Mouse (Mus musculus): ENCODE data around the gene Pus10.

The Pus10 gene

DNA sequence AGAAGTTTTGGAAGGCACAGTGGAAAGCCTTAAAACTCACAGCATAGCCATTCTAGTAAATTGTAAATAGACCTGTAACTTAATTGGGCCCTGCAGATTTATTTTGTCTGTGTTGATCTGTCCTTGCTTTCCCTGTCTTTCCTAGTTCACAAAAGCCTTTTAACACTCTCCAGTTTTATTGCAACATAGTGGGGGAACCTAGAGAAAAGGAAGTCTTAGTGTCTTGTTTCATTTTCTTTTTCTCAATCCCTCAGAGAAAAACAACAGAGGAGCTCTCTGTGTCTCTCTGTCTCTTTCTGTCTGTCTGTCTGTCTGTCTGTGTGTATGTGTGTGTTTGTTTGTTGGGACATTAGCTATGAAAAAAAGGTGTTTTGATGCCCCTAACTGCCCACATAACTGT, 30.4 kb downstream of the Pus10 start:
- DNase-seq (ENCODE audit: low spot score) = no peak

DNA sequence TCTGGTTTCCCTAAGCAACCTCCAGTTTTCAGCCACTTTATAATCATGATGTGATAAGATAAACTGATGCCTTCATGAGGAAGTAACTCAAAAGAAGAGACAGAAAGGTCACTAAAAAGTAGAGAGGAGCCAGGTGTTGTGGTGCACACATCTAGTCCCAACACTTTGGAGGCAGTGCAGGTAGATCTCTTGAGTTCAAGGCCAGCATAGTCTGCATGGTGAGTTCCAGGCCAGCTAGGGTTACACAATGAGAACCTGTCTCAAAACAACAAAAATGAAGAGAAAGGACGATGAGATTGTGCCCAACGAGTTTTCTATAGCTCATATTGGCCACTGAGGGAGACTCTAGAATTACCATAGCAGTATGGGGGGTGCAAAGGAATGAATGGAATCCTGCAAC, 33.1 kb downstream of the Pus10 start:
- DNase-seq (ENCODE audit: low spot score) = no peak

DNA sequence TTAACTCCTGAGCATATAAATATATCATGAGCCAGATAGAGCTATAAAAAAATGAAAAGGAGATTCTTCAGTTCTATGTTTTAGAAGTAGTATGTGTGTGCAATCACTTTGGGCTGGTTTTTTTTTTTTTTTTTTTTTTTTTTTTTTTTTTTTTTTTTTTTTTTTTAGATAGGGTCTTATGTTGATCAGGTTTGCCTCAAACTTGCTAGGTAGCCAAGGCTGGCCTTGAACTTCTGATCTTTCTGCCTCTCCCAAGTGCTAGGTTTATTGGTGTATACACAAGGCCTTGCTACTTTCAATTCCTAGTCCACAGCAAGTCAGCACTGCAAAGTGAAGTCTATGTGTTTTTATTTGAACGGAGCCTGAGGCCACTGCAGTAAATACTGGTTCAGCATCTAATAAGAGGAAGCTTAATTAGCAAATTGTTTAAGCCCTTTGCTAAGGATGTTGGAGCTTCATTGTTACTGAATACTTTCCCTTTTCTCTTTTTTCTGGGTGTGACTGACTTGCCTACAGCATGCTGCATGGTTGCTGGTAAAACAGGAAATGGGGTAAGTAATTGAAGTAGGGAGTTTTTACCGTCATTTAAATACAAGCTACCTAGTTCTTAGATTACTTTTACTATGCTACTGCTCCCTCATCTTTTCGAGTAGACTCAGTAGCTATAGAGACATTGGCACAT, 34.1 kb downstream of the Pus10 start:
- DNase-seq (ENCODE audit: low spot score) = no peak

DNA sequence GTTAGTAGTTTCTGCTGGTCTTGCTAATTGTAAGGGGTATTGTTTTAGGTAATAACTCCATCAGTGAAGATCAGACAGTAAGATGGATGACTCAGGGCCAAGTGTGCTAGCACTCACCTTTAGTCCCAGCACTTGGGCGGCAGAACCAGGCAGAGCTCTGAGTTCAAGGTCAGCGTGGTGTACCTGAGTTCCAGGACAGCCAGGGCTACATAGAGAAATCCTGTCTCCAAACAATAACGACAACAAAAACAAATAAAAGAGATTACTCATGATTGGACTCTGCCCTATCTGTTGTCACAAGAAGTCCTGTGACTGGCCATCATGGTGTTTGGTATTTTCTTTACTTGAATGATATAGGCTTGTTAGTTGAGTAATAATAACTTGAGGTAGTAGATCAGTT, 36.4 kb downstream of the Pus10 start:
- DNase-seq (ENCODE audit: low spot score) = no peak

DNA sequence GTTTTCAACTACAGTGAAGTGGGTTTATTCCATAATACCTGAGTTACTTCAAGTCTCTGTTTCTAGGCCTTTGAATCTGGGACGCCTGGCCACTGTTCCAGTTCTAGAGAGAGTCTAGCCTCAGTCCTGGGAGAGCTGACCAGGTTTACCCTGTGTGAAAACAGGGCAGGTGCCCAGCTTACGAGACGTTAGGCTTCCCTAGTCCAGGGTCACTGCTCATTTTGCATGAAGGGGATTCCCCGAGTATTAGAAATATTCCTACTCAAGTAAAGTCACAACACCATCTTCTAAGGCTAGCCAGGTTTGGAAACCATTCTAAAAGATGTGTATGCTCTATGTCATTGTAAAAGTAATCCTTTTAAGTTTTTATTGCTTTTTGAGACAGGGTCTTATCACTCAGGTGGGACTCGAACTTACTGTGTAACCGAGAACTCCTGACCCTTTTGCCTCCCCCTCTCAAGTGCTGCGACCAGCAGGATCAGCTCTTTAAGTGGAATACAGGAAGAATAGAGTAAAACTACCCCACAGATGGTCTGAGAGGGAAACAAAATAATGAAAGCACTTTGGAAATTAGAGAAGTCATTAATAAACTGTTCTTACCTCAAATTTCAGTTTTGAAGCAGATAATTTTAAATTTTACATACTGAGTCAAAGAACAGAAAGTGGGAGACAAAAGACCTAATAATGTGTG, 39.3 kb downstream of the Pus10 start:
- no peak for DNase-seq (ENCODE audit: low spot score)

DNA sequence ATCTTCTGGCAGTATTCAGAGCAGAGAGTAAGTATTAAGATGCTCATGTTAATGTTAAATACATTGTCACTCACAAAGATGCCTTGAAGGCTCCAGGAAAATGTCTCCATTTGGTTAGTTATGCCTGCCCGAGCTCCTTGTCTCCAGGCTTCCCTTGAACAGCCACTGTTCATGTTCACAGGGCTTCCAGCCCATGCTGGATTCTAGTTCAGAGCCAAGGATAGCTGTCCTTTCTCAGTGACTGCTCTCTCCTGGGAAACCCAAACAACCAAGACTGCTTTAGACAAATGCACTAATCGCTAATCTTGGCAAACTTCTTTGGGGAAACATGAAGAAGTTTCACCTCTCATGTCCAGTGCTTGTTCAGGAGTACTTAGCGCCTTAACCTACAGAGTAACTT, 46.8 kb downstream of the Pus10 start:
- no peak for DNase-seq (ENCODE audit: low spot score)

DNA sequence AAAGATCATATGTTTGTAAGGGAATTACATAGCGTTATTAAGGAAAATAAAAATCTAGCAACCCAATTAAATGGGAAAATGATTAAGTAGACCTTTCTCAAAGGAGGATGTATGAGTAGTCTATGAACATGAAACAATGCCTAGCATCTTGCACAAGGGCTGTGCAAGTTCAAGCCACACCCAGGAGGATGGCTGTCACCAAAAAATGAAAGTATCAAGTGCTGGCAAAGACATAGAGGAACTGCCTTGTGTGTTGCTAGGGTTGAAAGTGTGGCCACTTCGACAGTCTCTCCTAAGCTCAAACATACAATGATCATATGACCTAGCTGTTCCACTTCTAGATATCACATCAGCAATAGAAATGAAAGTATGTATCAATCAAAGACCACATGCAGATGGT, 53.4 kb downstream of the Pus10 start:
- no peak for DNase-seq (ENCODE audit: low spot score)

DNA sequence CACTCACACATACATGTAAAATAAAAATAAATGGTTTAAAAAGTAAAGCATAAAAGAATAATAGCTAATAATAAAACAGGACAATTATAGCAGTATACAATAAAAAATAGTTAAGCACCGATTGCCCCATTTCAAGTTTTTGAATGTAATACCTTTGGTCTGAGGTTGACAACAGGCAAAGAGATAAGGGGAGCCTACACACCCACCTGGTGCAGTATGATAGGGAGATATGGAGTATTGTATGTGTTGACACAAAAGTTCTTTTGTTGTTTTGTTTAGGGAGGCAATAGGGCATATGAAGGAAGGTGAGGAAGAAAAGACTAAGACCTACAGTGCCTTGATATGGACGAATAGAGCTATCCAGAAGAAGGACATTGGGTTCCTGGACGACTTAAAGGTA, 54.4 kb downstream of the Pus10 start:
- DNase-seq (ENCODE audit: low spot score) = no peak

DNA sequence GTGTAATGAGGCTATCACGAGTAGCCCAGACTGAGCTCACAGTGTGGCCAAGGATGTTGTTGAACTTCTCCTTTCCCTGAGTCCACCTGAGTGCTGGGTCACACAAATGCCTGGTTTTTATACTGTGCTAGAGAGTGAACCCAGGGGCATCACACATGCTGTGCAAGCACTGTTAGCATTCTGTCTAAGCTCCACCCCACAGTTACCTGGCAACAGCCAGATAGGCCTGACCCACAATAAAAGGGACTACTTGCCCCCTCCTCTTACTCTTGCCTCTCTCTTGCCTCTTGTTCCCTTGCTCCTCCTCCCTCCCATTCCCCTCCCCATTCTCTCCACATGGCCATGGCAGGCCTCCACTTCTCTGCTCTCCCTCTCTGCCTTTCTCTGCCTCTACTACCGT, 56.9 kb downstream of the Pus10 start:
- DNase-seq (ENCODE audit: low spot score) = no peak

DNA sequence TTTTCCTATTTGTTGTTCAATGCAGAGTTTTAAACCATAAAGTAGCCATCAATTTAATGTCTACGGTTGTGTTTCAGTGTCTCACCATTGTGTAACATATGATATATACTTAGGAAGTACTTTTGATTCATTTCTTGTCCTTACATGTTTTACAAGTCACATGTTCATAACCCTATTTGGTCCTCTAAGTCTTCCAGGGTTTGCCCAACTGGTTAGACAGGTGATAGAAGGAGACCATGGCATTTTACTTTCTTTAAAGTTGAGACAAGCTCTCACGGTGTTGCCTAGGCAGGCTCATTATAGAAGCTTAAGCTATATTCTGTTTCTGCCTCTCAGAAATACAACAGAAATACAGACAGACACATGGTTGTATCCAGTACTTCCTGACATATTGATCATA, 60.4 kb downstream of the Pus10 start:
- no peak for DNase-seq (ENCODE audit: low spot score)

DNA sequence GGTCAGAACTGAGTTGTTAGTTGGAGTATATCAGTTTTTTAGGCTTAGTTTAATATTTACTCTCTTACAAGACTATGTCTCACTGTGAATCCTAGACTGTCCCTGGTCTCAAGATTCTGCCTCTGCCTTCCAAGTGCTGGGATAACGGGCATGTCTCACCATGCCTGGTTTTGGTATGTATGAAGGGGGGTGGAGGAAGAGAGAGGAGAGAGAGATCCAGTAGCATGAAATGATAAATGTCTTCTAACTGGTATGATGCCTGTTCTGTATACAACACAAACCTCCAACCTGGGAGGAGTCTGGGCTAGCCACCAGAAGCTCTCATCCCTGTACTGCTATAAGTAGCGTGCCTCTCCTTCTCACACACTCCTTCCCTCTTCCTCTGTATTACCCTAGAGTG, 61.0 kb downstream of the Pus10 start:
- DNase-seq (ENCODE audit: low spot score) = no peak

DNA sequence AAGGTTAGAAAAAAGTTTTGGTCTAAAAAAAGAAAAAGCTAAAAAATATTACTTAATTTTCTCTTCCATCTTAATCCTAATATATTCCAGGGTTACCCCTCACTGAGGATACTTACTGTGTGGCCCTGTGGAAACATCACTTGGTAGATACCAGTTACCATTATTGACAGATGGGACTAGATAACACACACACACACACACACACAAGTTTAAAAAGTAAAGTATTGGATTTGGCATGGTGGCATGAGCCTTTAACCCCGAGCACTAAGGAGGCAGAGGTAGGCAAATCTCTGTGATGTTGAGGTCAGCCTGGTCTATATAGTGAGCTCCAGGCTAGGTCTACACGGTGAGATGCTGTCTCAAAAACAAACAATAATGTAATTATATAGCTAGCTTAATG, 62.7 kb downstream of the Pus10 start:
- DNase-seq (ENCODE audit: low spot score) = no peak

DNA sequence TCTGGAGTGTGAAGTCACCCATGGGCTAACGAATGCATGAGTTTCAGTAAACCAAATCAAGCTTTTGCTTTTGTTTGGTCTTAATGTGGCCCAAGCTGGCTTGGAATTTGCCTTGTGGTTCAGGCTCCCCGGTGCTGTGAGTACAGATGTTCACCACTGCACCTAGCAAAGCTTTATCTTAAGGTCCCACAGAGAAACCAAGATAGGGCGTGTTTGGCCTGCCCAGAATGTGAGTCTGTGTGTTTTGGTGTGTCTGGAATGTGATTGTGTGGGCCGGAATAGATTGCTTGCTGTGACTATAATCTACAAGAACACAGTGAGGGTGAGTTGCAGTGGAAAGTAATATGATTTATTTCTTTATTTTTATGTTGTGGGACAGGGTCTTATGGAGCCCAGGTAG, 64.6 kb downstream of the Pus10 start:
- DNase-seq (ENCODE audit: low spot score) = no peak

DNA sequence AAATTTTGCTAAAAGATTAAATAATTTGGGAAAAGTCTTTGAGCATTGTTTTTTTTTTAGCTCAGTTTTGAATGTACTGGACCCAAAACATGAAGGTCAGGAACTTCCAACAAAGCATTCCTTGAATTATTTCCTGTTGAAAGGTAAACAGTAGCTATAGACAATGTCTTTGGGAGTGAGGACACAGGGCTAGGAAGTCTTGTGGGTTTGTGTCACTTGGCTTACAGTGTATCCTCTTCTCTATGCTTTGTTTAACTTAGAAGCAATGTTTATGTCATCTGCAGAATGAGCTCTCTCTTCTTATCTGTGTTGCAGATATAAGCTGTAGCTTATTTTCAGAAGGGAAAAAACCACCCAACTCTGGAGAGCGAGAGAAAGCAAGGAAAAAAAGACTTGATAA, 67.4 kb downstream of the Pus10 start:
- DNase-seq (ENCODE audit: low spot score) = no peak

DNA sequence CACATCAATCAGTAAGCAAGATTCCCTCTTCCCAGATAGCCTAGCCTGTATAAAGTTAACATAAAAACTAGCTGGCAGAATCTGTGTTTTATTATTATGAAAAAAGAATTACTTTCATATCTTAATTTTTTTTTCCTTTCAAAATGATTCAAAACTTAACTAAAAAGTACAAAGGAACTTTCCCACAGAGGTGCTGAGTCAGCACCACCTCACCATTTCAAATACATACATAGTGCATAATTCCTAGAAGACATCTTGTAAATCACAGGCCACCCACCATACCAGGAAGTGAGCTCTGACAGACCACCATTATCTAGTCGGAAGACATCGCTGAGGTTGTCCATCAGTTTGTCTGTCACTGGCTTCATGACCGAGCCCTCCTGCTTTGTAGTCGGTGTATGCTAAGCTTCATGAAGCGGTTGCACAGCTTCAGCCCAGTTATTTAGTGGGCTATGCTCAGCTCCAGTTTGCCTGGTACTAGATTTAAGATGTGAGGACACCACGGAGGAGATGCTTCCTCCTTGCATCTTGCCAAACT, 69.3 kb downstream of the Pus10 start:
- DNase-seq (ENCODE audit: low spot score) = no peak

DNA sequence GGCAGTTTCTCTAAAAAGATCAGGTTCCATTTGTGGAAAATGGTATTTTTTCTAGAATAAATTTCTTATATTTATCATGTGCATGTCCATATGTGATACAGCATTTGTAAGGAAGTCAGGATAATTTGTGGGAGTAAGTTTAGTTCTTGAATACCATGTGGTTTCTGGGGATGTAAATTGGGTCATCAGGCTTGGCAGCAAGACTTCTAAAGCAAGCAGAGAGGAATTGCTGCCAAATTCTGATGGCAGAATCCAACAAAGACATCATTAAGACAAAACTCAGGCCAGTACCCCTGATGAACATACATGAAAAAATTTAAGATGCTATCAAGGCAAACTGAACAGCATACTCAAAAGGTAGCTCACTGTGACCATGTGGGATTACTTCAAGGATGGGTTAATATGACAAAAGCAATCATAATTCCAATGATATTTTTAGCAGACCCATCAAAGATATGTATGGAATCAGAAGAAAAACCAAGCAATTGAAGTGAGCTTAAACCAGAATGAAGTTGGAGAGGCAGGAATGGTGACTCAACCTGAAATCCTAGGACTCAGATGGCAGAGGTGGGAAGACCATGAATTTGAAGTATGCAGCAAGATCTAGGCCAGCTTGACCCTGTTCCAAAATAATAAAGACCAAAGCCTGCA, 70.5 kb downstream of the Pus10 start:
- DNase-seq (ENCODE audit: low spot score) = no peak

DNA sequence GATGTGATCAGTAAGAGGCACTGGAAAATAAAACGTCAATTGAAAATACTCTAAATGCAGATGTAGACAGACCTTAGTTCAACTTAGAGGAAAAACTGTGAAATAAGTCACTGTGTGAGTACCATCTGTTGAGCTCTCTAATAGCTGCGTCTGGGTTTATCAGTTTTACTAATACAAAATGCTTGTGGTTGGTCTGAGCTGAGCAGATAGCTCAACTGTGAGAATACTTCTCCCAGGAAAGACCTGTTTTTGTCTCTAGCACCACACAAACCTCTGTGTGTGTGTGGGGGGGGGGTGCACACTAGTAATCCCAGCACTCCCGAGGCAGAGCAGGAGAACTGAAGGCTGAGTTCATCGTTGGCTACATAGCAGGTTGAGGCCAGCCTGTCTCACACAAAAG, 75.4 kb downstream of the Pus10 start:
- DNase-seq (ENCODE audit: low spot score) = no peak

DNA sequence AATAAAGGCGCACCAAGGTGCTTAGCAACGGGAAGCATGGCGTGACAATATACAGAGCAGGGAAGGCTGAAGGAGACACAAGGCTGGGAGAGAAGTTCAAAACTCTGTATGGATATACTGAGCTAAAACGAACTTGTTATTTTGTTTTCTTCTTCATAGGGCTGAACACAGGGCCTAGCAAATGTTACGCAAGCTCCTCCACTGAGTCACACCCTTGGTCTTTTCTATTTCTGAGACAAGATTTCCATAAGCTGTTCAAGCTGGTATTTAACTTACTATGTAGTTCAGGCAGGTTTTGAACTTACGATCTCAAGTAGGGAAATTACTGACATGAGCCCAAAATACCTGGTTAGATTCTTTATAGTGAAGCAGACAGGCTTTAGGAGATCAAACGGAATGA, 75.9 kb downstream of the Pus10 start:
- DNase-seq (ENCODE audit: low spot score) = no peak

DNA sequence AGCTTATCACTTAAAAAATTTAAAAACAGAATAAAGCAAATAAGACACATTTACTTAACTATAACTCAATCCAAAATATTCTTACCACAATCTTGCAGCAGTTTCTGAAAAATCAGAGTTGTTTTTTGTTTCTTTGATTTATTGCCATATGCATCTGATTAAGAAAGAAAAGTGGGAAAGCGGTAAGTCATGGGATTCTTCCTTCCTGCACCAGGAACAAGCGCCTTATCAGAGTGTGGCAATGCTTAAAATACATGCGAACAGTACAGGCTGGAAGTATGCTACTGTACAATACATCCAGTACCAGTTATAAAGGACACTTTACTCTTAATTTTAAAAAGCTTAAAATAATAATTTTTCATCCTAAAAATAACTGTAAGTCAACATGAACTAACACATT, 78.9 kb downstream of the Pus10 start:
- no peak for DNase-seq (ENCODE audit: low spot score)

DNA sequence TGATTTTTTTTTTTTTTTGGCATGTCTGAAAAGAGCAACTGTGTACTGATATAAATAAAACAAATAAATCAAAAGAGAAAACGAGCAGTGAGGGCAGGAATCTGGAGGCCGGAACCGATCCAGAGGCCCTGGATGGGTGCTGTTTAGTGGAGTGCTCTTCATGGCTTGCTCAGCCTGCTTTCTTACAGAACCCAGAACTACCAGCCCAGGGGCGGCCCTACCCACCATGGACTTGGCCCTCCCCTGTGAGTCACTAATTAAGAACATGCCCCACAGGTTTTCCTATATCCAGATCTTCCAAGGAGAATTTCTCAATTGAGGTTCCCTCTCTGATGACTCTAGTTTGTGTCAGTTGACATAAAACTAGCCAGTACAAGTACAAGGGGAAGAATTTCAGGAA, 80.6 kb downstream of the Pus10 start:
- no peak for DNase-seq (ENCODE audit: low spot score)

DNA sequence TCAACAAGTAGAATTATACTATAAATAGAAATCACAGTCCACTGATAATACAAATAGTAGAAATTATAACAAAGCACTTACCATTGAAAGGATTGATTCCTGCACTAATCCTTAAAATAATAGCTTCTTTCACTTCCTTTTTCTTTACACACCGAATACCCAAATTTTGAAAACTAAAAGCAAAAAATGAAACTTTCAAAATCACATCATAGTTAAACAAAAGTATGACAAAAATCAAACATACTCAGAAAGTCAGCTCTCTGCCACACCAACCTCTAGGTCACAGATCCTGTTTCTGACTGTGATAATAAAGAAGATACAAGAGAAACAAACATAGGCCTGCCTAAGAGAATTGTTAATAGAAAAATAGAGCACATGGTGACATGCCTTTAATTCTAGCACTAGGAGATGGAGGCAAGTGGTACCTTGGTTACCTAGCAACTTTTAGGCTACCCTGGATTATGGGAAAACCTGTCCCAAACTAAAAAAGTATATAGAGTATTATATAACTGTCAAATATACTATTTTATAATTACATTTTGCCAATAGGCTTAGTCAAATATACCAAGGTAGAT, 87.7 kb downstream of the Pus10 start:
- no peak for DNase-seq (ENCODE audit: low spot score)

DNA sequence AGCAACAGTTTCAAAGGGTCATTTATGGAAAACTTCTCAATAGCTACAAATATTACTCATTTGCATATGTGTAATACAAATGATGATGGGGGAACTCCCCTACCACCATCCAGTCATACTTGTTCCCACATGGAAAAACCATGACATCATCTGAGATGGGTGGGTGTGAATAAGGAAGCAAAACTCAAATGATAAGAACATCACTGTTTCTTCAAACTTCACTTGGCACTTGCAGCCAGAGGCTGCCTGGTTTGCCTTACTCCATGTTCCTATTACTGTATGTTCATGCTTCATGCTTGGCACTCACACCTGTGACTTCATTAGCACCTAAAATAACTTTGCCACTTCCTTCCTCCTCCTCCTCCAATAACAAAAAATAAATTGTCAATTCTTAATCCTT, 88.9 kb downstream of the Pus10 start:
- no peak for DNase-seq (ENCODE audit: low spot score)

DNA sequence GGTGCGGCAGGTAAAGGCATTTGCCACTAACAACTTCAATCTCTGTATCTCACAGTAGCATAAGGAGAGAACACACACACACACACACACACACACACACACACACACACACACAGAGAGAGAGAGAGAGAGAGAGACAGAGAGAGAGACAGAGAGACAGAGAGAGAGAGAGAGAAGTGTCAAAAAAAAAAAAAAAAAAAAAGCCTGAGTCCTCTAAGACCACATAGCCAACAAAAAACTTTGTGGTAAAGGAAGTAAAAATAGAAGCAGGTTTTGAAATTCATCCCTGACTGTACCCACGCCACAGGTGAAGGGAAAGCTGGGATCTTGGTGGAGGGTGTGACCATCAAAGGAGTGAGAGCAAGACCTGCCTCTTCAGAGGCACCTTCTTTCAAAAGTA, 92.7 kb downstream of the Pus10 start:
- no peak for DNase-seq (ENCODE audit: low spot score)
